Mouse (Mus musculus) mature B cell (primary cell): Measurements from ENCODE around the gene Qtrt1.

Experiments used
- in situ Hi-C: fragments of 300-500 bp; cut with MboI; formaldehyde crosslinking; loops from 2 replicates; pipeline ENCODE4 v1.14.3; 2019

The Qtrt1 gene

DNA sequence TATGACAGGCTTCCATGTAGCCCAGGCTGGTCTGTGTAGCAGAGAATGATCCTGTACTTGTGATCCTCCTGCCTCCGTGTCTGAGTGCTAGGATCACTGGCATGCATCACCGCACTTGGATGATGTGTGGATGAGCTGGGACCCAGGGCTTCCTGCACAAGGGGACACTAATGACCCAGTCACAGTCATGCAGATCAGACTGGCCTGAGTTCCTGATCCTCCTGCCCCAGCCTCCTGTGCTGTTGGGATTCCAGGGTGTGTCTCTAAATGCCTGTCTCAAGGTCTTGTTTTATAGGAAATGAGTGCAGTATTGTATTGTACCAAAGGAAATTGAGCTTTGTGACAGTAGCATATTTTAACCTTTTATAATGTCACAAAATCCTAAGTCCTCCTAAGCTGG, 6.2 kb downstream of the Qtrt1 start:
- in situ Hi-C loops = no loop called here

DNA sequence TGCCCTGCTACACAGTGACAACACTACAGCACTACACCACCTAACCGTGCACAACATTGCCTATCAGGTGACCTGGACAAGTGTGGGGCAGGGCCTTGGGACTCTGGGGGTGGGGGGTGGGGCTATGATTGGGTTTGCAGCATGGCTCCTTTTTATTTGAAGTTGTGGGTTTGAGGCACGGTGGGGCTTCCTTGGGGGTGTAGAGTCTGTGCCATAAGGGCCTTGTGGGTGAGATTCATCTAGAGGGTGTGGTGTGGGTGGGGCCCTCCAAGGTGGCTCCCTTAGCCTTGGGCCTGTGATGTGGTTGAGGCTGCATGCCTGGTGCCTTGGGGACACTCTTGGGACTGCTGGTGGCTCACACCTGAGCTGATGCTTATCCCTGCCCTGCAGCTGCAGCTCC, 8.0 kb downstream of the Qtrt1 start:
- in situ Hi-C loops = no loop called here

DNA sequence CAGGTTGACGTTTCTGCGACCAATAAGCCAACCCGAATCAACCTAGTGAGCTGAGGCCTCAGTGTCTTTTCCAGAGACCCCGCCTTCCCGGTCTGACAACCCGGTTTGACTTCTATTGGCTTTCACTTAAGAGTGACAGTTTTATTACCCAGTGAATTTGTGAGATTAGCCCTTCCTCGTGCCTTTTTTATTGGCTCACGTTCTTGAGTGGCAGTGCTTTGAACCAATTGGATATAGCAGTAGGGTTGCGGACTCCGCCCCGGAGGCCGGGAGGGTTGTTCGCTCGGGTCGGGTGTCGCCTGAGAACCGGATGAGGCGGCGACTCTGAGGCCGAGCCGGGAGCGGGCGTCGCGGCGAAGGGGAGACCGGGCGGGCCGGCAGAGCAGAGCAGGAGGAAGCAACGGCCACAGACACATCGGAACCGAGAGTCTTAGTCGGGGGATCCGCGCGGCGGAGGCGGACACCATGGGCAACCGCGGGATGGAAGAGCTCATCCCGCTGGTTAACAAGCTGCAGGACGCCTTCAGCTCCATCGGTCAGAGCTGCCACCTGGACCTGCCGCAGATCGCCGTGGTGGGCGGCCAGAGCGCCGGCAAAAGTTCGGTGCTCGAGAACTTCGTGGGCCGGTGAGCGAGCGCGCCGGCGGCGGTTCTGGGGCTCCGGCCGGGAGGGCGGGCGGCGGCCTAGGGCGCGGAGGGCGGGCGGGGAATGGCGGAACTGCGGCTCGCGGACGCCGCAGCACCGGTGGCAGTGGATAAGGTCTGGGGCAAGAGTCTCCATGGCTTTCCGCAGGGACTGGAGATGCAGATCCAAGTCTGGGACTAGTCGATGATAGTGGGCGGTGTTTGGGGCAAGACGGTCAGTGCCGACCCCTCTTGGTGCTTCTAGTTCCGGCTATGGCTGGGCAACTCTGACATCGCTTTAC, 13.3 kb downstream of the Qtrt1 start, which contains the start of gene Dnm2:
Gene Dnm2 (plus strand): TSS at position 278 of the 925 bp plus-strand sequence.
- in situ Hi-C loops = no loop called here

DNA sequence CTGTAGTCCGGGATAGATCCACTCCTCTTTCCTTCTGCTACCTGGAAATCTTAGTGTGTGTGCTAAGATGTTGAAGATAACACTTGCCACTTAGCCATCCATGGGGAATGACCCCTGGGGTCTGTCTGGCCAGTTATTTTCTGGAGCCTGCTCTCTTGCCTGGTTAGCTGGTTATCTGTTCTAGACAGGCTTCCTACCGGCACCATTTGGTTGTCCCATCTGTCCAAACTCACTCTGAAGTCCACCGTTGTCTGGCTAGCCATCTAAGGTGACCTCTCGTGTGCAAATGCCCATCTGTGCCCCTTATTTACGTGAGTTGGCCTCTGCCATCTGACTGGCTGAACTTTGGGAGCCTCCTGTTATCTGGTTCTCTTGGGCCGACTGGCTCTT, 13.9 kb downstream of the Qtrt1 start:
- in situ Hi-C loops = no loop called here

DNA sequence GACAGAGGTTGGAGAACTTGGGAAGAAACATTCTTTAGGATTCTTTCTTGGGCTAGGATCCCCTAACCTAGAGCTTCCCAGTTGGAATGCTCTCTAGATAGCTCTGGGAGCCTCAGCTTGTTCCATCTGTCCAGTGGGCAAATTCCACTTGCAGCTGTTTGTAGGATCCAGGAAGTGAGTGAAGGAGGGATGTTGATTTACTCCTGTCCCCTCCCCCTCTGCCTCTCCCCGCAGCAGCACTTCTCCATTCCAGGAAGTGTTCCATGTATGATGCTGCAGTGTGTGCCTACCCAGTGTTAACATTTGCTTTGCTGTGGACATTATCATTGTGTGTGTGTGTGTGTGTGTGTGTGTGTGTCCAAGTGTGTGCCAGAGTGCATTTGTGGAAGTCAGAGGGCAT, 14.4 kb downstream of the Qtrt1 start:
- in situ Hi-C loops = no loop called here

DNA sequence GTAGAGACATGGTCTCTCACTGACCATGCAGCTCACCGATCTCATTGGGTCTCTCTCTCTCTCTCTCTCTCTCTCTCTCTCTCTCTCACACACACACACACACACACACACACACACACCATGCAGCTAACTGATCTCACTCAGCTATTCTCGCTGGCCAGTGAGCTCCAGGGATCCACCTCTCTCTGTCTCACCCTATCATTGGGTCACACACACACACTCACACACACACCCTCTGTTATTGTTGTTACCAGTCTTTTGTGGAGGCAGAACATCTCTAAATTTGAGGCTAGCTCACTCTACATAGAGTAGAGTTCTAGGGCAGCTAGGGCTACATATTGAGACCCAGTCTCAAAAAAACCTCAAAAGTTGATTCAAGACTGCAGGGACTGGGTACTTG, 14.9 kb downstream of the Qtrt1 start:
- in situ Hi-C loops = no loop called here

DNA sequence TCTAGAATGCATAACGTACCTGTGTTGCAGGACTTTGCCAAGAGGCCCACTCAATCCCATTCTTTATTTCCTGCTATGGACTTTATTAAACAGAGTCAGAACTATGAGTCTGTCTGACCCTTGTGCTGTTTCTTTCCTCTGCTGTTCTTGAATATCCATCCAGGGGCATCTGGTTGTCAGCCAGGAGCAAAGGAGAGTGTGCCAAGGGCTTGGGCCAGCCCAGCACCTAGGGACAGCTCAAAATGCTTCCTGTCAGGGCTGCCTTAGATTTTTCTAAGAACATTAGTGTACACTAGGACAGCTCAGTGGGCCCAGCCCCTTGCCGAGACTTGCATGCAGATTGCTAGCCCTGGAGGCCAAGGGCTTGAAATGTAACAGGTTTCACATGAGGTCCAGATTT, 16.1 kb downstream of the Qtrt1 start:
- in situ Hi-C loops = no loop called here

DNA sequence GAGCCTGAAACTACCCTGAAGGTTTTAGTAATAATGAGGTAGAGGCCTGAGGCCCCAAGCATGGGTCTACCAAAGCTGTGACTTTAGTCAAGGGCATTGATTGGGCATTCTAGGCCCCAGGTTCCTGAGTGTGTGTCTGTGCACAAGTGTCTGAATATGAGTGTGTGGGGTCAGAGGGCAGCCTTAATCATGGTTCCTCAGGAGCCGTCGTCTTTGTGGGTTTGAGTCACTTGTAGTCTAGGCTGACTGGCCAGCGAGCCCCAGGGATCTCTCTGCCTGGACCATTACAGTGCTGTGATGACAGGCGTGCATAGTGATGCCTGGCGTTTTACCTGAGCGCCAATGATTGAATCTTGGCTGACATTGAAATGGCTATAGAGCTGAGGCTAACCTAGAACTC, 16.5 kb downstream of the Qtrt1 start:
- in situ Hi-C loops = no loop called here

DNA sequence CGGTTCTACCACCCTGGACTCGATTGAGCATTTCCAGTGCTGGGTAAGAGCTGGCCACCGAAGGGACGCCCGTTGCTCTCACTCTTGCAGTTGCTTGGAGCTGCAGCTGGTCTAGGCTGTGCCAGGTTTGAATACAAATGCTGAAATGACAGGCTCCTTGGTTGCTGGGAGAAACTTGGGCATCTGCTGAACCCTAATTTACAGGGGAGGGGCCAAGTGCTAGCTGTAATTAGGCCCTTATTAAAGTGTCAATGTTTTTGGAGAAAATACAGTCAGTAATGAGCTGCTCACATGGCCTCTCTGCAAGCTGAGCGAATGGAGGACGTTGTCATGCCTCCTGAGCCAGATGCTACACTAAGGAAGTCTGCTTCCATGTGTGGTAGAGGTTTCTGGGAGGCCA, 19.1 kb downstream of the Qtrt1 start:
- in situ Hi-C loops = no loop called here

DNA sequence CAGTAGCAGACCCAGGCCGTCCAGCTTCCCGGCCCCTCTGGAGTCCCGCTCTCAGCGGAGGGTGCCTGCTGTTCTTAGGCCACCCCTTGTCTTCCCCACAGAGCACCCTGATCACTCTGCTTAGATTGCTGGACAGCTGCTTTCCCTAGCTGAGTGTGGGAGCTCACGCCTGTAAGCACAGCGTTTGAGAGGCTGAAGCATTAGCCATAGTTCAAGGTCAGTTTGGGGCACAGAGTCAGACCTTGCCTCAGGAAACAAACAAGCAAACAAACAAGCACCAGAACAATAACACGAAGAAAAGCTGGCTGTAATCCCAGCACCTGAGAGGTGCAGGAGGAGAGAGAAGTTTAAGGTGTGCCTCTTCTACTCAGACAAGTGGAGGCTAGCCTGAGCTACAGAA, 20.4 kb downstream of the Qtrt1 start:
- in situ Hi-C loops = no loop called here

DNA sequence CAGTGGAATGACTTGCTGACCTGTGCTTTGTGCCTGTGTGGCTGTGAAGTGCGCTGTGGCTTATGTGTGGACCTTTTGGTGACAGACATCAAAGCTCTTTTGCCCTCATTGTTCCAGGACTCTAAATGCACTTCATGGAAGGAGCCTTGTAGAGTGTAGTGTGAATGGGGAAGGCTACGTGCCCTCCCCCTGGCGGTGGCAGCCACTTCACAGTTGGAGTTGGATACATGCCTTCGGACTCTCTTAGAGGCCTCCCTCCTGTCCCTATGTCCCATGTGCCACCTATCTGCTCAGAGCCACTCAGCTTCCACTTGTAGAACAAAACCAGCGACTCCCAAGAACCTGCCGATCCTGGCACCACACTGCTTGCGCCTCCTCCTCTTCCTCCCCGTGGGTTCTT, 22.1 kb downstream of the Qtrt1 start:
- in situ Hi-C loops = no loop called here

DNA sequence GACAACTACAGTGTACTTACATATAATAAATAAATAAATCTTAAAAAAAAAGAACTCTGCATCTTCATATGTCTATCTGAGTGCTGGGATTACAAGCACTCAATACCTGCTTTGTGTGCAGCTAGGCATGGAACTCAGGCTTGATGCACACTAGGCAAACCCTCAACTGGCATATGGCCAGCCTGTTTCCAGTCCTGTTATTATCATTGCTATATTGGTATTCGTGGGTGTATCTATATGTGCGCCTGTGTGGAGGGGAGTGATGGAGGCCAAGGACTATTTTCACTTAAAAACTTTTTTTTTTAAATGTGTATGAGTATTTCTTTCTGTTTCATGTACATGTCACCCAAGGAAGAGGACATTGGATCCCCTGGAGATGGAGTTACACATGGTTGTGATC, 22.8 kb downstream of the Qtrt1 start:
- in situ Hi-C loops = no loop called here

DNA sequence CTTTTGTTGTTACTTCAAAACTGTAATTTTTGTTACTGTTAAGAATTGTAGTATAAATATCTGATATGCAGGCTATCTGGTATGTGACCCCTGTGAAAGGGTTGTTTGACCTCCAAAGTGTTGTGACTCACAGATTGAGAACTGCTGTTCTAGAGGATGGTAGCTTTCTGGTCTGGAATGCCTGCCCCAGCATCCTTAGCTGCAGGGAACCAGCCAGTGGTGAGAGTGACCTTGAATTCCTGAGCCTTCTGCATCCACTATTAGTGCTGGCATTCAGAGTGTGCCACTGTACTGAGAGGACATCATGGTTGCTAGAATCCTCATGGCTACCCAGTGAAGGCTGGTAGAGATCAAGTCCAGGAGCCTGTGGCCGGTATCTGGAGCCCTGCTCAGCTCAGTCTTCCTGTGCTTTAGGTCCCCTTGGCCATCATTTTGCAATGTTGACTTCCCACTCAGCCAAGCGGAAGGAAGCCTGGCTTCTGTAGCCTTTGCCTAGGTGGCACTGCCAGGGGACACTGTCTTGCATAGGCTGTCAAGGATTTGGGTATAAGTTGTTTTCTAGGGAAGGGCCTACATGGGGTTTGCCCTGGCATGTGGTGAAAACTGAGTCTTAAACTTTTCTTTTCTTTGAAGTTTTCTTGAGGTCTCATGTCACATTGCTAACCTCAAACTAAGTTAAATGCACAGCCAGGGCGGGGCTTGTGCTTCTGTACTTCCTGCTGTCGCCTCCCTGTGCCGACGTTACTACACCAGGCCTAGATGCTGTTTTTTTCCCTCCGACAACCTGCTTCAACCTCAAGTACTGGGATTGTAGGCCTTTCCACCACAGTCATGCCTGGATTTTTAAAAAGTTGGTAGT, 24.4 kb downstream of the Qtrt1 start:
- in situ Hi-C loops = no loop called here

DNA sequence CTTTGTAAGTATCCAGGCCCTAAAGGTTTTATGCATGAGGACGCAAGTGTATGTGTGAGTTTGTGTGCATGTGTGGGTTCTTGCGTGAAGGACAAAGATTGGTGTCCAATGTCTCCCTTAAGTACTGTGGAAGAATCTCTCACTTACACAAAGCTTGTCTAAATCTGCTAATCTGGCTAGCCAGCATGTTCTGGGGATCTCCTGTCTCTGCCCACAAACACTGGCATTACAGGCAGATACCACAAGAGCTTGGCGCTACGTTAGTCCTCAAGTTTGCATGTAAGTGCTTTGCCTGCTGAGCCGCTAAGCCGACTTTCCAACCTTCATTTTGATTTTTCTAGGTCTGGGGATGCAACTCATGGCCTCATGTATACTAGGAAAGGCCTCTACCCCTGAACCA, 25.9 kb downstream of the Qtrt1 start:
- in situ Hi-C loops = no loop called here

DNA sequence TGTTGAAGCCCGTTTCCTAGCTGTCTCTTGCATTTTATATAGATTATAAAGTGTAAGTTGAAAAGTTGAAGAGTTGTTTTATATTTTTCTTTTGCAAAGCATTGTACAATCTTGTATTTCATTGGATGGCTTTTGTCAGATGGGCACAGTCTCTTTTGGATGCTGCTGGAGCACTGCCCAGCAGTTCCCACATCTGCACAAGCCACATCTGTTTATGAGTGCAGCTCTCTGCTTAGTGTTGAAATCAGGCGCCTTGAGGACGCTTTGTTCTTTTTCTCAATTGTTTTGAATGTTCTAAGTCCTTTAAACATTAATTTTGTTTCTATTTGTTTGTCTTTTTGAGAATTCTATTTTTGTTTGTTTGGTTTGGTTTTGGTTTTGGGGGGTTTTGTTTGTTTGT, 26.6 kb downstream of the Qtrt1 start:
- in situ Hi-C loops = no loop called here

DNA sequence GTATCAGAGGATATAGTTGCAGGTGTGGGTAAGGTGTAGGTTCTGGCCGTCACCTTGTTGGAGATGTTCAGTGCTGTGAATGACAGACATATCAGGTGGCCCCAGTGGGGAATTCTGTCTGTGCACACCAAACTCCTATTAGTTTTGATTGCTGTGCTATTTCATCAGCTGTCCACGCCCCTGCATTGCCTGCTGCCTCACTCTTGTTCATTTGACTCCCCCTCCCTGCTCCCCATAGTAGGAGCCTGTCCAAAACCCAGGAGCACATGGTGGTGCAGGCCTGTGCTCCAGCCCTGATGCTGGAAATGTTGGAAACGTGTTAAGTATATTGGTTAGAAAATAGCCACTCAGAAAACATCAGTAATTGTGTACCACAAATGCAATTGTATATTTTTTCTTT, 27.8 kb downstream of the Qtrt1 start:
- in situ Hi-C loops = no loop called here

DNA sequence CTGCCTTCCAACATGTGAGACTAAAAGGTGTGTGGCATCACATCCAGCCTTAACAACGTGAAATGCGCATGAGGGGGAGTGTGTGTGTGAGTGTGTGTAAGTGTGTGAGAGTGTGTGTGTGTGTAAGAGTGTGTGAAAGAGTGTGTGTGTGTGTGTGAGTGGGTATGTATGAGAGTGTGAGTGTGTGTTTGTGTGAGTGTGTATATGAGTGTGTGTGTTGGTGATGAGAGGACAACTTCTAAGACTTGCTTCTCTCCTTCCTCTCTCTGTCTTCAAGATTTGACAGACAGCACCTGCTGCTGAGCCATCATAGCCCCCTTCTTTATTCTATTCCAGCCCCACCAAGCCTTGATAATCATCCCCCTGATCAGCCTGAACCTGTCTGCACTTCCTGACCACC, 28.3 kb downstream of the Qtrt1 start:
- in situ Hi-C loops = no loop called here

DNA sequence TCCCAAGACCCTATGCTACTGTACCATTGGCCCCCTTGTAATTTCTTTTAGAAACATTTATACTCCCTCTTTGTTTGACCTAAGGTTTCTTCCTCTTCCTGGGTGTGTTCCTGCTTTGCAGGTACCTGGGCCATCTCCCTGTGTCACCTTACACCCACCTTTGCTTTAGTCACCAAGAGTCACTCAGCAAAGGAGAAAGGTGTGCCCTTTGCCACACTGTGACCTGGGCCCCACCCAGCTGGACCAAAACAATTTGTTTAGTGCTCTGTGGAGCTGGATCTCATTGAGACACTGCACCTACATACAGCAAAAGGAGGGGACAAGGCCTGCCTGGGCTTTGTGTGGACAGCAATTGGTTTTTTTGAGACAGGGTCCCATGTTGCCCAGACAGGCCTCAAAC, 28.8 kb downstream of the Qtrt1 start:
- in situ Hi-C loops = no loop called here

DNA sequence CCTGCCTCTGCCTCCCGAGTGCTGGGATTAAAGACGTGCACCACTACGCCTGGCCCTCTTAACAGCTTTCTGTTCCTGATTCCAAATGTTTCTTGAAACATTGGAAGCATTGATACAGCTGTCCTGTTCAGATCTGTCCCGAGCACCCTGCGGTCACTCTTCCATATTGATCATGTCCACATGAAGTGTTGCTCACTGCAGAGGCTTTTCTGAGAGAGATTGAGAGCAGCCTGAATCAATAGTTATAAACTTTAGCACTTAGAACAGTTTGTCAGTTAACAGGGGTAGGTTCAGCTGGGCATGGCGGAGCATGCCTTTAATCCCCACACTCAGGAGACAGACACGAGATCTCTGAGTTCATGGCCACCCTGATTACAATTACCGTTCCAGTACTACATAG, 32.2 kb downstream of the Qtrt1 start:
- in situ Hi-C loops = no loop called here

DNA sequence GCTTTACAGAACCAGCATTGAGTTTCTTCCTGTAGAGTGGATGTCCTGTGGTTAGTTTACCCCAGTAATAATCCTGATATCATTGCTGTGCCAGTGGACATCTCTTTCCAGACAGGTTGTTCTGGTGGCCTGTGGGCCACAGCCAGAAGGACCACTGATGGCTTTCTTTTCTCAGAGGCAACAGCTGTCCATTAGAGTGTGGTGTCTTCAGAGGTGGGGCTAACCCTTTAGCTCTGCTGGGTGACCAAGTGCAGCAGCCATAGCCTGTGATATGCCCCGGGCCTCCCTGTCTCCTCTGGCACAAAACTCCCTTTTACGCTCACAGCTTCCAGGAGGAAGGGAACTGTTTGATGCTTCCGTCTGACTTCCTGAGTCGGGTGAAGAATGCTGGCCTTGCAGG, 32.9 kb downstream of the Qtrt1 start:
- in situ Hi-C loops = no loop called here

DNA sequence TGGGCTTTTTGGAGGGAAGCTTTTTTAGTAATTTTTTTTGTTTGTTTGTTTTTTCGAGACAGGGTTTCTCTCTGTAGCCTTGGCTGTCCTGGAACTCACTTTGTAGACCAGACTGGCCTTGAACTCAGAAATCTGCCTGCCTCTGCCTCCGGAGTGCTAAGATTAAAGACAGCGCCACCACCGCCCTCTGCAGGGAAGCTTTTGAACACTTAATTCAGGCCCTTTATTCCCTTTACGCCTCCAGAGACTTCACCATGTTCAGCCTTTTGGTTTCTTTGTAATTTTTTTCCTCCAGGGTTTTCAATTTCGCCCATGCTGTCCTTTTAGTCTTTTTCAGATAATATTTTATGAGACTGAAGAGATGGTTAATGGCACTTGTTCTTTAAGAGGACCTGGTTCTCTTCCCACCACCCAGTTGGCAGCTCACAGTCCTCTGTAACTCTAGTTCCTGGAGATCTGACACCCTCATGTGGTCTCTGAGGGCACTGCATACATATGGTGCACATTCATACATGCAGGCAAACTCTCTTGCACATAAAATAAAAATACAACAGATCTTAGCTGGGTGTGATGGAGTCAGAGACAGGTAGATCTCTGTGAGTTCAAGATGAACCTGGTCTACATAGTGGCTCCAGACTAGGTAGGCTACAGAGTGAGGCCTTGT, 33.6 kb downstream of the Qtrt1 start:
- in situ Hi-C loops = no loop called here

DNA sequence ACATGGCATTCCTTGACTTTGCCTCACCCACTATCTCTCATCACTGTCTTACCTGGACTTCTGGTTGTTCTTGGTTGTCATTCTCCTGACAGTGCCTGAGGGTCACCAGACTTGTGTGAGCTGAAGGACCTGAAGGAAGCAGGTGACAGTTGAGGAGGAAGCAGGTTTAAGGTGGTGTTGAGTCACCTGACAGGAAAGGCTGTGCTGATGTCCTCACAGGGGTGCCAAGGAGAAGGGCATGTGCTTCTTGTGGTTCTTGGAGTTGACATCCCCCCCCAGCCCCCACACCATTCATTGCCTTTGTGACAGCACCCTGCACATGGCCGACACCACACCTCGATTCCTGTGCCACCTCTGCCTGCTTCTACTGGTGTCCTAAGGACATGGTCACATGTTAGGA, 36.1 kb downstream of the Qtrt1 start:
- in situ Hi-C loops = no loop called here

DNA sequence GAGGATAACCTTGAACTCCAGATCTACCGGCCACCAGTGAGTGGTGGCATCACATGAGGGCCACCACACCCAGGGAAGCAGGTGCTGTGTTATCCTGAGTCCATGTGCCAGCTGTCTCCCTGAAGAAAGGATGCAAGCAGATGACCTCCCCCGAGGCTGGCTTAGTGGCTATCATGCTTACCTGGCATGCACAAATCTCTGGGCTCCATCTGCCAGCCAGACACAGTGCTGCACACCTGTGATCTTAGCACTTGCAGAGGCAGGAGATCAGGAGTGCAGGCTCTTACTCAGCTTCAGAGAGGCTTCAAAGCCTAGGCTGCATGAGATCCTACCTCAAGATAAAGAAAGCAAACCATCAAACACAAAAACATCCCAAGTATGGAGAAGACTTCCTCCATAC, 38.1 kb downstream of the Qtrt1 start:
- in situ Hi-C loops = no loop called here
